Mouse (Mus musculus): Measurements from ENCODE around the gene Kif26b. TPM values are rescaled to one million over a fixed set of nuclear protein-coding genes. Genes with fewer than 3 reads are reported as not detected.

Gene Kif26b
- polyA plus RNA-seq, 1 experiment: 0.28 TPM

- Histone ChIP-seq H3K36me3 (ENCODE audit: control insufficient read depth, insufficient read depth, low read length) (no peaks in the 10 kb centered on the region), H3K27me3 (ENCODE audit: control insufficient read depth, insufficient read depth, low read length) (no peaks in the 10 kb centered on the region), H3K4me1 (ENCODE audit: control insufficient read depth, insufficient read depth, insufficient read length, low read length) (peaks cover 3% of the 10 kb centered on the region; the same call in 1 of the 2 replicates), H3K27ac (ENCODE audit: insufficient read depth, low read depth, low read length) (no peak overlapping the region), H3K4me3 (ENCODE audit: low read depth, low read length) (no peak overlapping the region)
- 28% methylated on average over 1 of the region's 1 CpGs for WGBS
- no peak for TF ChIP-seq POLR2A (IDR thresholded peaks at IDR 0.05; ENCODE audit: low read depth, low read length)
- no peak for TF ChIP-seq CTCF (IDR thresholded peaks at IDR 0.05; ENCODE audit: extremely low read depth, insufficient read length, insufficient replicate concordance, low read depth, low read length)
Measured at GRCm38 (mm10) chr1:178988176-178988575, 459.3 kb downstream of the Kif26b start.

Other genes starting within 250 kb of the Kif26b start
- gene Cox20, start 210.0 kb upstream of the Kif26b start, polyA plus RNA-seq (2012; rRNA removed): 3.7 and 5.3 TPM in 2 replicates
- 21.7 and 34.2 TPM in 2 replicates for gene Hnrnpu, start 191.3 kb upstream of the Kif26b start, polyA plus RNA-seq (2012; rRNA removed)
- 0.04 TPM in 2 replicates for gene Efcab2, start 123.0 kb upstream of the Kif26b start, polyA plus RNA-seq (2012; rRNA removed)